Mouse (Mus musculus): ENCODE data around the gene Ccdc22.

Ccdc22 gene

DNA sequence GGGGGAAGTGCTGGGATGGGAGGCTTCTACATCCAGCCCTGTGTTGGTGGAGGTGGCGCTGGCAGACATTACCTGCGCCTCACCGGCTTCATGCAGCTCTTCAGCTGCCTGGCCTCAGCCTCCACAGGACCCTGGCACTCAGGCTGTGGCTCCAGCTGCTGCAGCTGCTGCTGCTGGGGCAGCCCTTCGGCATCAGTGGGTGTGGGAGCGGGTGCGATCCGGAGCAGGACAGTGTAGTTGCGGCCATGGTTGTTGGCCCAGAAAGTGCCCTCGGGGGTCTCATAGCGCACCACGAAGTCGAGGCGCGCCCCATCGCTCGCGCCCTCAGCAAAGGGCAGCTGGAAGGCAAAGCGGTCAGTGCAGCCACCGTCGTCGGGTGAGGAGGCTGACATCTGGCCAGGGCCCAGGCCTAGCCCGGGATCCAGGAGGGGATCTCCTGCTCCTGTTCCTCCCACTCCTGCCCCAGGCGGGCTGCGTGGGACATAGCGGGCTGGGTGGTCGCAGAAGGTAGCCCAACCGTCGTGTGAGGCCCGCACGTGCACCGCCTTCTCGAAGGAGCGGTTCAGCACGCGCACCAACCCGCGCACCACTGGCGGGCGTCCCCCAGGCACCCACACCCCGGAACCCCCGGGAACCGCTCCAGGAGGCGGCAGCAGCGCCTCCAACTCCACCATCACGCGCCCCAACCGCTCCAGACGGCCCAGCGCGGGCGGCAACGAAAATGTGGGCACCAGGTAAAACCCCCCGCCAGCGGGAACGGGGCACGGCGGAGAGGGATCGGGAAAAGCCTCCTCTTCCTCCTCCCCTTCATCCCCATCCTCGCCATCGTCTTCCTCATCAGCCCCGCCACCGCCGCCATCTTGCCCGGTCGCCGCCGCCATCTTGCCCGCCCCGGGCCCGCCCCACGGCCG, 31.9 kb downstream of the Ccdc22 start, which contains the start of gene Foxp3:
Foxp3 (plus strand) TSS at position 469 of the 911 bp plus-strand sequence.
- DNase-seq (ENCODE audit: low spot score) = no peak

DNA sequence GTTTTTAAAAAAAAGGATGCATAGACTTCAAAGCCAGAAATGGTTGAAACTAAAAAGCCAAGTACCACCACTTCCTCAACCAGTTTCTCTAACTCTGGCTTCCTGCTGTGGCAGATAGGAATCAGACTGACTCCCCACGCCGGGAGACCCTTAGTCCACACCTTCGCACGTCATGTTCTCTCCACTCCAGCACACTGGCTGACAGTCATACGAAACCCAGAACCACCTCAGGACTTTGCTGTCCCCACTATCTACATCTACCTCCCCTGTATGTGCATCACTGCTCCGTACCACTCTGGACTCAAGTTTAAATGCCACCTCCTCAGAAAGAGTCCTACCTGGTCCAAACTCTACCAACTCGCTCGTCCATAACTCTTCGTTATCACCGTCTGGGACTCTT, 32.9 kb downstream of the Ccdc22 start:
- DNase-seq (ENCODE audit: low spot score) = no peak

DNA sequence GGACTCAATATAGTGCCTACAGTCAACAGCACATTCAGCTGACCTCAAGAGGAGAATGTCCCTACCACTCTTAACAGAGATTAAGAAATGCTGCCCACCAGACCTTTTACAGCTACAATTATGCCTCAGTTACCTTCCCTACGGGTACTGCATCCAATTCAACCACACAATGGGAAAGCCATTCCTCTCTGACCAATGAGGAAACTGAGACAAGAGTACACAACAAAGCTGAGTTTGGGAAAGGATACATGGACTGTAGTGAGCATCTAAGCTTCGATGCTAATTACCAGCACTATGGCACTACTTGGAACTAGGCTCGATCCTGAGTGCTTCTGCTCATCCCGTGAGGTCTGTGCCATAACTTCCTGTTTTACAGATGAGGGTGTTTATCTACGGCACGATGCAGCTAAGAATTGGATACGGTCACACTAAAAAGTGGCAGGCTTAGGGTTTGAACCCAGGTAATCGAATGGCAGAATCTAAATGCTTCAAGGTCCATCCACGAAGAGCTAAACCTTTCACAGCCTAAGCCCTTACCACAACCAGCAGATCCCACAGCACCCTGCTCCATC, 33.7 kb downstream of the Ccdc22 start:
- DNase-seq (ENCODE audit: low spot score) = no peak

DNA sequence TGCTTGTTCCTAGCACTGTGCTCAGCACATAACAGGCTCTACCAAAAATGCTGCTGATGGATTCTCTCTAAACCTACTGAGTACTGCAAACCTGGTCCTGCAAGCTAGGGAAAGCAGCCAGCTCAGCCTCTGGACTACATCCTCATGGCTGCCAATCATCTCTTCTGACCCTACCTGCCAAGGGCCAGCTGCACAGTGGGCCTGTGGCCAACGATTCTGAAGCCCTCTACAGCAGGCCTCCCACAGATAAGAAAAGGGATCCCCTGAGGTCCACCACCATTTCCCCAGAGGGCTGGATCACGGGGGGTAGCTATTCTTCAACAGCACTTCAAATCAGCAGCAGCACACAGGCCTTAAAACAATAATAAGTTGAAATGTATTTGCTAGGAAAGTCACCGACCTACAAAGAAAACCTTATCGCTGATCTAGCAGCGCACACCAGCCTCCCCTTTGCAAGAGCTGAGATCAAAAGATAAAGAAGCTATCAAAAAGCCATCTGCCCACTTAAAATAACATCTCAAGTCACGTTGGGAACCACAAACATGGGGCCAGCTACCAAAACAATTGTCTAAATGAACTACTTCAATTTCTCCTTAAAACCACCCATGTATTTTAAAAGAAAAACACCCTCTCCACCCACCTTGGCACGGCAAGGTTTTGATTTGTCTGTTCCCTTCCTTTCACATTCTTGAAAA, 34.7 kb downstream of the Ccdc22 start:
- no peak for DNase-seq (ENCODE audit: low spot score)

DNA sequence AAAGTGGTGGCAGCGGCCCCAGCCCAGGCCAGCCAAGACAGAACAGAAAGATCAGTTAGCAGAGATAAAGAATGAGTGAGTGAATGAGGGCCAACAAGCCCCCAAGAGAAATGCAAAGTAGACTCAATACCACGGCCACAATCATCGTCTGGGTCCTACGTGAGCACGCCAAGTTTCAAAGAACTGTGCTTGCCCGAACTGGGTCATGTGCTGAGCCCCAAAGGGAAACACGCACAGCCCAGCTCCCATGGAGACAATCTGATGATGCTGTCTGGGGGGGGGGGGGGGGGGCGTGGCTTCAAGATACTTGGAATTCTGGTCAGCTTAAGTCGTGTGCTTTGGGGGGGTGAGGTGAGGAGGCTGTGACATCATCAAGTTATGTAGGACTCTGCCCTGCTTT, 37.8 kb downstream of the Ccdc22 start:
- DNase-seq (ENCODE audit: low spot score) = no peak

DNA sequence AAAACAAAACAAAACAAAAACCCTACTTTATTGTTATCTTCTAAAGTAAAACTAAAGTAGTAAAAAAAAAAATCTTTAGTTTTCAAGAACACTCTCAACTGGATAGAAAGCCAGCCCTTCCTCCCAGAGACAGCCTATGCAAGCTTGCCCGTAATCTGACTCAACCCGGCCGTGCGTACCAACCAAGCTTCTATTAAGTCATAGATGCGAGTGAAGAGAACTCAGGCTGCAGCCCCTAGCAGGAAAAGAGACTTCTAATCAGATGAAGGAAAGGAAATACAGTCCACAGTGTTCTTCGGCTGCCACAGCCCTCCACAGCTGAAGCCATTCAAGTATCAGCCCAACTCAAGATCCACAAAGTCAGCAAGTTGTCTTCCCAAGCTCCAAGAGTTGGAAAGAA, 39.0 kb downstream of the Ccdc22 start:
- no peak for DNase-seq (ENCODE audit: low spot score)

DNA sequence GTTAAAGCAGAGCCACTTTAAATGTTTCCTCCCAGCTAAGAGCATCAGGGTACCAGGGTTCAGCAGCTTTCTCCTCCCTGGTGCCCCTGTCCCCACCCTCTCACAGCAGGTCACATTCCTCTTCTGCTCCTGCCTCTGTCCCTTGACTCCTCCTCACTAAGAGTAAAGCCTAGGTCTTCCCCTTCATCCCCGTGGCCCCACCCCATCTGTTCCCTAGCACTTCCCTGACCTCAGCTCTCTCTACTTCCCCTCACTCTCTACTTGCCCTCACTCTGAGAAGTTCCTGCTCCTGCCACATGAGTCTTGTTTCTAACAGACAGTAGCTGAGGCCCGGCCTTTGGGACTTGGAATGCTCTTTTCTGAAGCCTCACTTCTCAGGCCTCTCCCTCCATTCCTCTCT, 42.2 kb downstream of the Ccdc22 start:
- no peak for DNase-seq (ENCODE audit: low spot score)

DNA sequence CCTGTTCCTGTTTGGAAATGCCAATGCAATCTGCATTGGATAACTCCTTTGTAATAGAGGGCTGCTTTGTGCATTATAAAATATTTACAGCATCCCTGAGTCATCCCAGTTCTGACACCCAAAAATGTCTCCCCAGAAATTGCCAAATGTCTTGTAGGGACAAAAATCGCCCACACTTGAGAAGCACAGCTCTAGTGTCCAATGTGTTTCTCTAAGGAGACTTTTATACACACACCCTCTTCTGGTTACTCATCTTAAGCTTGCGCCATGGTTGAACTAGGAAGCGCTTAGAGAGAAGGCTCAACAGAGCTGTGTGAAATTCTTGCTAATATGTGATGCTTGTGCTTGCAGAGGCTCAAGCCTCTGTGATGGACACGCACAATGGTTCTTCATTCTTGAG, 51.8 kb downstream of the Ccdc22 start:
- no peak for DNase-seq (ENCODE audit: low spot score)

Data from left cerebral cortex, adult 11 months (tissue).